Comparison of ENCODE assay signal across 13 mouse cellular contexts in genomic region chr8:75053342-75053741, GRCm38 (mm10).
"Had no signal": no experiment of that assay in that cellular context is flagged by ENCODE, and none has a peak within 500 bp of the region (broad histone marks: within the 10 kb centered on the region; RNA-seq: fewer than 3 reads in every experiment).

No protein-coding gene starts in this region.

- ATAC-seq: liver, postnatal 0 days; lung, postnatal 0 days; midbrain, embryonic 13.5 days; midbrain, embryonic 15.5 days had no signal

- DNase-seq: liver, postnatal 0 days; lung, adult 2 months; lung, postnatal 14 days; lung, postnatal 36 days; right cerebral cortex, postnatal 25 days; right cerebral cortex, postnatal 4 days; spleen, adult 18-20 months; thymus, adult 18-20 months; thymus, postnatal 14 days; thymus, postnatal 36 days had no signal
